Mouse (Mus musculus) CH12.LX (cell line): Measurements from ENCODE around the gene Col20a1. TPM values are rescaled to one million over a fixed set of nuclear protein-coding genes. Genes with fewer than 3 reads are reported as not detected.

Source experiments
- DNase-seq: peaks from one replicate; pipeline ENCODE4 v3.0.0-alpha.2; 2013; ENCODE audit errors: extremely low read depth
- H3K27ac ChIP-seq: 2 replicates; pipeline ENCODE4 v1.5.1; 2012; ENCODE audit warnings: low read depth, mild to moderate bottlenecking, control low read depth, moderate library complexity; ENCODE audit not compliant: insufficient read depth
- H3K27me3 ChIP-seq: replicated peaks from 2 replicates; pipeline ENCODE3; 2012; ENCODE audit warnings: inconsistent platforms
- H3K36me3 ChIP-seq, 2 experiments: replicated peaks in 1 of 2; 2 replicates each; pipeline versions ENCODE3 to v1.6.1; 2012; ENCODE audit warnings: inconsistent platforms in 1 of 2, low read length in 1 of 2, mild to moderate bottlenecking in 1 of 2, mixed read lengths in 1 of 2, moderate library complexity in 1 of 2; ENCODE audit not compliant: control insufficient read depth in 1 of 2, insufficient read depth in 1 of 2
- H3K4me1 ChIP-seq, 2 experiments: 2 replicates each; pipeline ENCODE4 v1.6.1; 2012; ENCODE audit warnings: inconsistent platforms in 1 of 2, moderate library complexity in 1 of 2; ENCODE audit not compliant: insufficient read depth in 2 of 2, control insufficient read depth in 1 of 2
- H3K4me2 ChIP-seq: 2 replicates; pipeline ENCODE4 v1.6.1; 2012; ENCODE audit warnings: low read depth, mild to moderate bottlenecking, control low read depth; ENCODE audit not compliant: poor library complexity, insufficient read depth, severe bottlenecking
- H3K4me3 ChIP-seq, 3 experiments: fragments of 150-350 bp in 1 of 3; sonication (generic) in 1 of 3; replicated peaks in 1 of 3; 2 replicates each; pipeline versions ENCODE3 to v1.5.1; 2011 to 2012; ENCODE audit warnings: low read depth in 2 of 3, low read length in 2 of 3, mild to moderate bottlenecking in 2 of 3, moderate library complexity in 2 of 3, control low read depth in 1 of 3, improper control_type of control experiment in 1 of 3, inconsistent platforms in 1 of 3, mixed read lengths in 1 of 3; ENCODE audit not compliant: poor library complexity in 1 of 3
- H3K79me2 ChIP-seq: replicated peaks from 2 replicates; pipeline ENCODE4 v1.6.1; 2012; ENCODE audit warnings: mild to moderate bottlenecking, moderate library complexity; ENCODE audit not compliant: control insufficient read depth, poor library complexity, insufficient read depth, severe bottlenecking; ENCODE audit errors: extremely low read depth
- H3K9ac ChIP-seq: 2 replicates; pipeline ENCODE4 v1.6.1; 2012; ENCODE audit warnings: low read depth, mild to moderate bottlenecking, control low read depth, moderate library complexity; ENCODE audit not compliant: insufficient read depth
- H3K9me3 ChIP-seq: replicated peaks from 2 replicates; pipeline ENCODE3; 2012; ENCODE audit warnings: low read length, inconsistent platforms, mixed read lengths
- BHLHE40 ChIP-seq: IDR thresholded peaks from 2 replicates; pipeline ENCODE4 v1.6.1; 2011; ENCODE audit warnings: mild to moderate bottlenecking, low read depth, low read length, improper control_type of control experiment
- CHD2 ChIP-seq: IDR thresholded peaks from 2 replicates; pipeline ENCODE4 v1.6.1; 2011; ENCODE audit warnings: low read length, improper control_type of control experiment
- ETS1 ChIP-seq: conservative IDR thresholded peaks from 2 replicates; pipeline ENCODE4 v1.6.1; 2012; ENCODE audit warnings: low read depth, mild to moderate bottlenecking, inconsistent platforms, low read length, improper control_type of control experiment, moderate library complexity
- HCFC1 ChIP-seq: IDR thresholded peaks from 2 replicates; pipeline ENCODE4 v1.6.1; 2012; ENCODE audit warnings: low read depth, mild to moderate bottlenecking, inconsistent platforms, low read length, improper control_type of control experiment
- JUN ChIP-seq: IDR thresholded peaks from 2 replicates; pipeline ENCODE4 v1.6.1; 2011; ENCODE audit warnings: low read depth, mild to moderate bottlenecking, low read length, improper control_type of control experiment, moderate library complexity; ENCODE audit not compliant: insufficient read depth
- JUND ChIP-seq: conservative IDR thresholded peaks from 2 replicates; pipeline ENCODE4 v1.6.1; 2011; ENCODE audit warnings: low read depth, low read length, improper control_type of control experiment
- KAT2A ChIP-seq: IDR thresholded peaks from 2 replicates; pipeline ENCODE4 v1.6.1; 2012; ENCODE audit warnings: low read length, improper control_type of control experiment, inconsistent platforms; ENCODE audit not compliant: insufficient replicate concordance
- MAFK ChIP-seq: IDR thresholded peaks from 2 replicates; pipeline ENCODE4 v1.6.1; 2011; ENCODE audit warnings: low read length, improper control_type of control experiment; ENCODE audit not compliant: insufficient replicate concordance
- MAZ ChIP-seq: IDR thresholded peaks from 2 replicates; pipeline ENCODE4 v1.6.1; 2012; ENCODE audit warnings: low read depth, mild to moderate bottlenecking, inconsistent platforms, low read length, improper control_type of control experiment, moderate library complexity
- MEF2A ChIP-seq: IDR thresholded peaks from 2 replicates; pipeline ENCODE4 v1.6.1; 2014; ENCODE audit warnings: low read depth, mild to moderate bottlenecking, inconsistent platforms, low read length, improper control_type of control experiment, borderline replicate concordance
- NRF1 ChIP-seq: IDR thresholded peaks from 2 replicates; pipeline ENCODE4 v1.6.1; 2014; ENCODE audit warnings: low read depth, mild to moderate bottlenecking, inconsistent platforms, low read length, improper control_type of control experiment, moderate library complexity
- PAX5 ChIP-seq: IDR thresholded peaks from 2 replicates; pipeline ENCODE4 v1.6.1; 2012; ENCODE audit warnings: low read length, inconsistent platforms, mixed read lengths
- POLR2AphosphoS2 ChIP-seq: IDR thresholded peaks from 2 replicates; pipeline ENCODE4 v1.6.1; 2011; ENCODE audit warnings: low read depth, low read length, improper control_type of control experiment
- SIN3A ChIP-seq: IDR thresholded peaks from 2 replicates; pipeline ENCODE4 v1.6.1; 2012; ENCODE audit warnings: low read length, improper control_type of control experiment, inconsistent platforms
- SMC3 ChIP-seq: IDR thresholded peaks from 2 replicates; pipeline ENCODE4 v1.6.1; 2011; ENCODE audit warnings: low read depth, low read length, improper control_type of control experiment
- TBP ChIP-seq: conservative IDR thresholded peaks from 2 replicates; pipeline ENCODE4 v1.6.1; 2011; ENCODE audit warnings: low read depth, low read length, improper control_type of control experiment
- TCF12 ChIP-seq: IDR thresholded peaks from 2 replicates; pipeline ENCODE4 v1.6.1; 2014; ENCODE audit warnings: low read depth, mild to moderate bottlenecking, inconsistent platforms, low read length, improper control_type of control experiment
- ZC3H11A ChIP-seq: IDR thresholded peaks from 2 replicates; pipeline ENCODE4 v1.6.1; 2012; ENCODE audit warnings: low read depth, mild to moderate bottlenecking, inconsistent platforms, low read length, improper control_type of control experiment
- ZMIZ1 ChIP-seq: IDR thresholded peaks from 2 replicates; pipeline ENCODE4 v1.6.1; 2012; ENCODE audit warnings: low read depth, mild to moderate bottlenecking, inconsistent platforms, low read length, improper control_type of control experiment
- dilution Hi-C: fragments of 300-500 bp; cut with MboI; formaldehyde crosslinking; loops from 2 replicates; pipeline ENCODE4 v1.14.3; 2020; ENCODE audit warnings: low sequenced_read_pairs; ENCODE audit not compliant: extremely low pct_unique_long_range_greater_than_20kb, extremely low pct_ligation_motif_present
- in situ Hi-C: fragments of 300-500 bp; cut with MboI; formaldehyde crosslinking; loops from 3 replicates; pipeline ENCODE4 v1.14.3; 2019; ENCODE audit warnings: low sequenced_read_pairs, low pct_ligation_motif_present, low pct_unique_long_range_greater_than_20kb, mixed read lengths
- polyA plus RNA-seq: library from polyadenylated mRNA; unstranded; fragments of >175 nt; gene quantifications from 2 replicates; pipeline ENCODE4 v1.2.1, GENCODE M21; 2012; ENCODE audit warnings: low read depth; ENCODE audit not compliant: insufficient read length
- total RNA-seq, 2 experiments: library from RNA; depleted of rRNA; stranded (reverse); fragments of 300-350 nt in 1 of 2; fragments of >200 nt in 1 of 2; gene quantifications; 2 replicates each; pipeline ENCODE4 v1.2.3; 2012 to 2014

Col20a1 gene
- total RNA-seq (2012; rRNA removed) (0.42 and 0.68 TPM in 2 replicates), total RNA-seq (2014; rRNA removed) (0.52 and 0.61 TPM in 2 replicates), polyA plus RNA-seq (1.3 and 2.2 TPM in 2 replicates)

GRCm38 (mm10) chr2:180986449-180986848 is at the start of gene Col20a1:
Col20a1 (plus strand) TSS chr2:180986535.
- in situ Hi-C loops (no loop called here), dilution Hi-C loops (no loop called here)
- Histone ChIP-seq H3K9me3 (no peaks in the 10 kb centered on the region), H3K36me3 (peaks cover 18 to 48% of the 10 kb centered on the region in 2 experiments), H3K79me2 (no peaks in the 10 kb centered on the region), H3K9ac (no peak within 1 kb of the TSS), H3K27me3 (no peaks in the 10 kb centered on the region), H3K4me2 (no peak within 1 kb of the TSS), H3K4me1 (no peaks in the 10 kb centered on the region), H3K4me3 (no peak within 1 kb of the TSS), H3K27ac (no peak within 1 kb of the TSS)
- no peak for DNase-seq
- no peak for TF ChIP-seq SMC3
- TF ChIP-seq ETS1, result no peak
- TF ChIP-seq TCF12, result no peak

GRCm38 (mm10) chr2:180940187-180940586 is 46.1 kb upstream of the Col20a1 start:
- H3K36me3 ChIP-seq, result no peaks in the 10 kb centered on the region
- H3K4me3 ChIP-seq, result no peak overlapping the region
- no peaks in the 10 kb centered on the region for H3K79me2 ChIP-seq
- peaks cover 86% of the 10 kb centered on the region for H3K27me3 ChIP-seq
- H3K27ac ChIP-seq, result no peak overlapping the region
- H3K9me3 ChIP-seq, result no peaks in the 10 kb centered on the region
- dilution Hi-C loops (no loop called here), in situ Hi-C loops (no loop called here)
- no peaks in the 10 kb centered on the region for H3K4me1 ChIP-seq
- no peak overlapping the region for H3K9ac ChIP-seq
- no peak for DNase-seq
- no peak overlapping the region for H3K4me2 ChIP-seq
- TF ChIP-seq HCFC1, result no peak
- TF ChIP-seq ETS1, result no peak
- TF ChIP-seq BHLHE40, result no peak
- no peak for TF ChIP-seq MAFK
- no peak for TF ChIP-seq KAT2A
- TF ChIP-seq TBP, result no peak

DNA sequence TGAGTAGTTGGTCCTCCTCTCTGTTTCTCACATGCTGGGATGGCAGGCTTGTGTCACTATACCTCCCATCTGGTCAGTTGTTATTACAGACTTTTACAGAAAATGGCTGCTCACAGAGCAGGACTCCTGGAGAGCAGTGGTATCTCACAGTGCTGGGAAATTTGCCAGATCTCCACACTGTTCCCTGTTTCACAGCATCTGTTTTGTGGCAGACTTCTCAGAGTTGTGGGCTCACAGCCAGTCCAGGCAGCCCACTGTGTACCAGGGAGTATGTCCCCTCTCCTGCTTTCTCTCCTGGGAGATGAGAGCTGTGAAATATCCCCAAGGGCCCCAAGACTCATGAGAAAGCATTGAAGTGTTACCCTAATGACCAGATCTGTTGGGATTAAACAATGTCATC is 44.5 kb upstream of the Col20a1 start:
- peaks cover 83% of the 10 kb centered on the region for H3K27me3 ChIP-seq
- TF ChIP-seq TCF12, result no peak
- no peak for TF ChIP-seq CHD2
- TF ChIP-seq SIN3A, result no peak
- TF ChIP-seq MAZ, result no peak
- TF ChIP-seq PAX5, result no peak
- TF ChIP-seq TBP, result no peak
- TF ChIP-seq JUND, result no peak
- no peak for TF ChIP-seq JUN
- no peak for TF ChIP-seq NRF1
- TF ChIP-seq ZC3H11A, result no peak
- no peak for TF ChIP-seq ZMIZ1
- TF ChIP-seq MEF2A, result no peak
- TF ChIP-seq POLR2AphosphoS2, result no peak
- dilution Hi-C loops, result no loop called here
- no peak overlapping the region for H3K9ac ChIP-seq
- no peak for DNase-seq
- no peak overlapping the region for H3K27ac ChIP-seq
- H3K79me2 ChIP-seq, result no peaks in the 10 kb centered on the region
- H3K4me1 ChIP-seq, result no peaks in the 10 kb centered on the region
- no peaks in the 10 kb centered on the region for H3K9me3 ChIP-seq
- H3K4me3 ChIP-seq, result no peak overlapping the region
- in situ Hi-C loops, result no loop called here
- H3K4me2 ChIP-seq, result no peak overlapping the region
- no peaks in the 10 kb centered on the region for H3K36me3 ChIP-seq
